Mouse (Mus musculus): ENCODE measurements around the gene Btbd35f15. TPM values are rescaled to one million over a fixed set of nuclear protein-coding genes. Genes with fewer than 3 reads are reported as not detected.
"Not testable (repeated sequence)": the region's sequence is repeated elsewhere in the genome, so short reads cannot be mapped to it uniquely, and the experiment has no call there.

Gene Btbd35f15
- total RNA-seq (2012; rRNA removed): not detected in 2 replicates

DNA sequence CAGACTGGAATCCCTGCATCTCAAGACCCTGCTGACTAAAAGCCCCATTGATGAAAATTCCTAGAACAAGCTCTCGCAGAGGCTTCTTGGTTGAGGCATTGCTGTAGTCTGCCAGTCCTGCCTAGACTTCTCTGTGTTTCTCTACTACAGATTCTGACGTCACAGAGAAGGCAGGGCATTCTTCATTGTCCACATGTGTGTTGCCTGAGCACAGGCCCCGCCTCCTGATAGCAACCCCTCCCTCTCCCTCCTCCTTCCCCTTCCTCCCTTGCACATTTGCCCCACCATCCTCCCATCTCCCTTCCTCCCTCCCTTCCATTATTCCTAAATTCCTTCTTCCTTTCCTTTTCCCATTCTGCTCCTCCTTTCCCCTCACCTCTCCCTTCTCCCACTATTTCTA, at the start of gene Btbd35f15:
Gene Btbd35f15, minus strand, starts transcription at position 101 of the 400 bp plus-strand sequence.
- H3K27ac ChIP-seq (ENCODE audit: insufficient read depth, low read depth, low read length, poor library complexity, severe bottlenecking); H3K9ac ChIP-seq (ENCODE audit: insufficient read depth, low read depth, low read length, poor library complexity, severe bottlenecking); H3K4me3 ChIP-seq (ENCODE audit: insufficient read depth in 1 of 2, low read depth in 1 of 2, low read length in 2 of 2, poor library complexity in 1 of 2, severe bottlenecking in 1 of 2); H3K4me1 ChIP-seq (ENCODE audit: control insufficient read depth in 2 of 2, insufficient read depth in 2 of 2, low read length in 2 of 2, poor library complexity in 1 of 2); H3K36me3 ChIP-seq (ENCODE audit: control insufficient read depth, insufficient read depth, low read length, poor library complexity, severe bottlenecking); DNase-seq (ENCODE audit: low read depth, low spot score); in situ Hi-C loops (cut with MboI; ENCODE audit: low sequenced_read_pairs in 2 of 2, unreplicated experiment in 2 of 2); H3K9me3 ChIP-seq (ENCODE audit: control insufficient read depth, insufficient read depth, low read depth, low read length): not testable (repeated sequence)

Other genes with a start within 250 kb of the Btbd35f15 start
- gene Btbd35f13, start 79.9 kb upstream of the Btbd35f15 start, total RNA-seq (2012; rRNA removed): not detected in 2 replicates
- gene Btbd35f14, start 125.0 kb upstream of the Btbd35f15 start, total RNA-seq (2012; rRNA removed): not detected in 2 replicates

All from ES-E14 (cell line).